Mouse (Mus musculus): ENCODE data around the gene Phlda2.

- no peak for TF ChIP-seq JUND (conservative IDR thresholded peaks at IDR 0.05; ENCODE audit: low read depth, low read length)
- no peak for TF ChIP-seq MEF2A (IDR thresholded peaks at IDR 0.05; ENCODE audit: borderline replicate concordance, low read depth, low read length)
- no peak for TF ChIP-seq MYC (IDR thresholded peaks at IDR 0.05; ENCODE audit: low read depth, low read length)
- TF ChIP-seq CTCF (conservative IDR thresholded peaks at IDR 0.05 in 1 of 2, IDR thresholded peaks at IDR 0.05 in 1 of 2; ENCODE audit: low read depth in 2 of 2, low read length in 2 of 2): peak; percentile 76 to 81
- no peak for TF ChIP-seq POLR2A (IDR thresholded peaks at IDR 0.05; ENCODE audit: low read depth, low read length)
- TF ChIP-seq SIN3A (IDR thresholded peaks at IDR 0.05; ENCODE audit: low read length): no peak
- TF ChIP-seq MAFK (IDR thresholded peaks at IDR 0.05; ENCODE audit: insufficient replicate concordance, low read length): no peak
These were observed 3.7 kb upstream of the Phlda2 start for GRCm38 (mm10) chr7:143506675-143507074.

Measured in CH12.LX (cell line).